Mouse (Mus musculus) liver, postnatal 0 days (tissue): Measurements from ENCODE around the gene Sema7a. TPM values are rescaled to one million over a fixed set of nuclear protein-coding genes. Genes with fewer than 3 reads are reported as not detected.
A peak's percentile ranks its signal among the peaks of the same experiment; 100 is the strongest.

ENCODE experiments used
- ATAC-seq: fragments of 200-750 bp; cut with Nextera tagmentation; 2 replicates; pipeline ENCODE4 v1.8.0; 2017; ENCODE audit warnings: mild to moderate bottlenecking, moderate library complexity
- DNase-seq: peaks from one replicate; pipeline ENCODE4 v3.0.0-alpha.2; 2016
- H3K27ac ChIP-seq: fragments of 300-500 bp; sonication (generic); 2 replicates; pipeline ENCODE4 v1.5.1; 2014; ENCODE audit warnings: antibody characterized with exemption, moderate library complexity, mild to moderate bottlenecking, low read depth
- H3K27me3 ChIP-seq: fragments of 300-500 bp; sonication (generic); 2 replicates; pipeline ENCODE4 v1.6.1; 2014; ENCODE audit warnings: low read length, control low read depth, mixed read lengths; ENCODE audit not compliant: insufficient read depth
- H3K36me3 ChIP-seq: fragments of 300-500 bp; sonication (generic); replicated peaks from 2 replicates; pipeline ENCODE4 v1.6.1; 2014; ENCODE audit warnings: mild to moderate bottlenecking, control low read depth, low read length, moderate library complexity, mixed read lengths; ENCODE audit not compliant: insufficient read depth
- H3K4me1 ChIP-seq: fragments of 300-500 bp; sonication (generic); 2 replicates; pipeline ENCODE4 v1.6.1; 2014; ENCODE audit warnings: antibody characterized with exemption, mild to moderate bottlenecking, control low read depth; ENCODE audit not compliant: insufficient read depth
- H3K4me2 ChIP-seq: fragments of 300-500 bp; sonication (generic); 2 replicates; pipeline ENCODE4 v1.6.1; 2014; ENCODE audit warnings: low read depth, mild to moderate bottlenecking, low read length, moderate library complexity, mixed read lengths
- H3K4me3 ChIP-seq: fragments of 300-500 bp; sonication (generic); 2 replicates; pipeline ENCODE4 v1.5.1; 2014; ENCODE audit warnings: low read depth, low read length
- H3K9ac ChIP-seq: fragments of 300-500 bp; sonication (generic); replicated peaks from 2 replicates; pipeline ENCODE4 v1.6.1; 2014; ENCODE audit warnings: mild to moderate bottlenecking, moderate library complexity
- H3K9me3 ChIP-seq: fragments of 300-500 bp; sonication (generic); 2 replicates; pipeline ENCODE4 v1.6.1; 2016; ENCODE audit warnings: mild to moderate bottlenecking, control low read depth, low read length, mixed read lengths
- CTCF ChIP-seq: sonication (generic); IDR thresholded peaks from 2 replicates; pipeline ENCODE4 v1.5.1; 2016; ENCODE audit warnings: antibody characterized with exemption, low read depth
- EP300 ChIP-seq: IDR thresholded peaks from 2 replicates; pipeline ENCODE4 v1.6.1; 2016; ENCODE audit warnings: antibody characterized with exemption, low read depth, mild to moderate bottlenecking
- WGBS: fragments of 180-500 bp; shearing (Covaris S2); extraction: QIAGEN DNeasy Blood & Tissue Kit; methylation state at CpG from one replicate; pipeline ENCODE4 v1.1.7; 2014; ENCODE audit not compliant: insufficient replicate concordance; 5-methylcytosine and 5-hydroxymethylcytosine counted together
- polyA plus RNA-seq: library from polyadenylated mRNA; unstranded; fragments of >200 nt; fragmentation: Nextera tagmentation; extraction: Ambion mirVana; gene quantifications from 2 replicates; pipeline ENCODE4 v1.2.1, GENCODE M21; 2015

Gene Sema7a
- polyA plus RNA-seq, 1 experiment from 2014 or later = not detected

GRCm38 (mm10) chr9:58003272-58003671 lies 63.4 kb downstream of the Sema7a start:
- Histone ChIP-seq H3K4me3 (no peak overlapping the region), H3K36me3 (no peaks in the 10 kb centered on the region), H3K4me1 (no peaks in the 10 kb centered on the region; the same call in 1 of the 2 replicates), H3K27me3 (0 out of 2 replicates have a peak, but pooled peaks cover 2% of the 10 kb centered on the region), H3K9me3 (no peaks in the 10 kb centered on the region), H3K27ac (no peak overlapping the region), H3K9ac (no peak overlapping the region), H3K4me2 (no peak overlapping the region)
- WGBS = 24% methylated on average over 2 of the region's 2 CpGs
- TF ChIP-seq EP300 = no peak
- TF ChIP-seq CTCF = no peak
- DNase-seq (no peak), ATAC-seq (no peak)

- TF ChIP-seq CTCF (no peak), EP300 (no peak)
- H3K27me3 ChIP-seq = no peaks in the 10 kb centered on the region
- 61% methylated on average over 16 of the region's 16 CpGs for WGBS
- no peaks in the 10 kb centered on the region for H3K4me1 ChIP-seq
- H3K36me3 ChIP-seq = no peaks in the 10 kb centered on the region
- no peaks in the 10 kb centered on the region for H3K9me3 ChIP-seq
- no peak within 1 kb of the TSS for H3K27ac ChIP-seq
- no peak within 1 kb of the TSS for H3K9ac ChIP-seq
- ATAC-seq (no peak), DNase-seq (no peak)
- no peak within 1 kb of the TSS for H3K4me3 ChIP-seq
- H3K4me2 ChIP-seq = no peak within 1 kb of the TSS
Observed at GRCm38 (mm10) chr9:58005753-58006461, 66.0 kb downstream of the Sema7a start, which contains the start of gene Cyp11a1. TSS of gene Cyp11a1 (plus strand) at chr9:58006411.

- H3K4me2 ChIP-seq = no peak overlapping the region
- no peak overlapping the region for H3K9ac ChIP-seq
- H3K4me3 ChIP-seq = no peak overlapping the region
- no peaks in the 10 kb centered on the region for H3K27me3 ChIP-seq
- ATAC-seq = no peak
- H3K36me3 ChIP-seq = no peaks in the 10 kb centered on the region
- DNase-seq = no peak
- H3K4me1 ChIP-seq = no peaks in the 10 kb centered on the region
- no peak for TF ChIP-seq EP300
- TF ChIP-seq CTCF = no peak
- WGBS = 73% methylated on average over 12 of the region's 12 CpGs
- H3K9me3 ChIP-seq = no peaks in the 10 kb centered on the region
- H3K27ac ChIP-seq = no peak overlapping the region
Observed at GRCm38 (mm10) chr9:58008336-58009014, 68.6 kb downstream of the Sema7a start.

GRCm38 (mm10) chr9:58009015-58009362 lies 69.1 kb downstream of the Sema7a start:
- Histone ChIP-seq H3K4me3 (no peak overlapping the region), H3K4me2 (no peak overlapping the region), H3K9ac (no peak overlapping the region), H3K9me3 (no peaks in the 10 kb centered on the region), H3K4me1 (no peaks in the 10 kb centered on the region), H3K36me3 (no peaks in the 10 kb centered on the region), H3K27me3 (no peaks in the 10 kb centered on the region), H3K27ac (no peak overlapping the region)
- DNase-seq (peak; percentile 31), ATAC-seq (peak; percentile 41; the same call in 1 of the 2 replicates)
- no peak for TF ChIP-seq EP300
- no peak for TF ChIP-seq CTCF
- WGBS = 24% methylated on average over 6 of the region's 6 CpGs

GRCm38 (mm10) chr9:58009588-58009987 lies 69.7 kb downstream of the Sema7a start:
- Histone ChIP-seq H3K27ac (no peak overlapping the region), H3K9ac (no peak overlapping the region), H3K36me3 (no peaks in the 10 kb centered on the region), H3K4me1 (no peaks in the 10 kb centered on the region), H3K27me3 (no peaks in the 10 kb centered on the region), H3K9me3 (no peaks in the 10 kb centered on the region), H3K4me3 (no peak overlapping the region), H3K4me2 (no peak overlapping the region)
- WGBS = 53% methylated on average over 3 of the region's 3 CpGs
- DNase-seq (no peak), ATAC-seq (no peak)
- TF ChIP-seq CTCF = no peak
- TF ChIP-seq EP300 = no peak

- H3K36me3 ChIP-seq = no peaks in the 10 kb centered on the region
- no peak overlapping the region for H3K4me3 ChIP-seq
- ATAC-seq (no peak), DNase-seq (no peak)
- no peaks in the 10 kb centered on the region for H3K4me1 ChIP-seq
- H3K4me2 ChIP-seq = no peak overlapping the region
- H3K9ac ChIP-seq = no peak overlapping the region
- H3K27ac ChIP-seq = no peak overlapping the region
- TF ChIP-seq CTCF = no peak
- no peak for TF ChIP-seq EP300
- no peaks in the 10 kb centered on the region for H3K27me3 ChIP-seq
- no peaks in the 10 kb centered on the region for H3K9me3 ChIP-seq
- 36% methylated on average over 7 of the region's 7 CpGs for WGBS
Observed at GRCm38 (mm10) chr9:58011027-58011426, 71.1 kb downstream of the Sema7a start.
